Mouse (Mus musculus): ENCODE data around the gene Dnm3. TPM values are rescaled to one million over a fixed set of nuclear protein-coding genes. Genes with fewer than 3 reads are reported as not detected.

The Dnm3 gene
- polyA plus RNA-seq, 1 experiment from 2014 or later = 94.2 TPM

DNA sequence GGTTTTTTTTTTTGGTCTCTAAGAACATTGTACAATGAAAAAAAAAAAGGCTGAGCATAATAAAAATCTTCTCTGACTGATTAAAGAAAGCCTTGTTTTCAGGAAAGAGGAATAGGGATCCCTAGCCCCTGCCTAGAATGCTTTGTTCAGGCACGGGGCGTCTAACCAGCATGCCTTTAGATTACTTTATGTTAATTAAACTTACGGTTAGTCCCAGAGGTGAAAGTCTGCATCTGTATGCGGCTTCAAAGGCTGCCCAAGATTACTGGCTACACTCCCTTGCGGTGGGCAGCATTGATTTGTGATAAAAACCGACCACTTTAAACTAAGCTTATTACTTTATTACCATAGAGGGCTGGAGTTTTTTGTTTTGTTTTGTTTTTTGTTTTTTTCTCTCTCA lies 424.2 kb downstream of the Dnm3 start:
- 10% methylated on average over 6 of the region's 6 CpGs for WGBS
- Histone ChIP-seq H3K27ac (ENCODE audit: low read depth, low read length) (no peak overlapping the region; the same call in 1 of the 2 replicates), H3K4me1 (ENCODE audit: control insufficient read depth, insufficient read depth, low read length) (peaks cover 3% of the 10 kb centered on the region; the same call in 1 of the 2 replicates), H3K4me3 (ENCODE audit: low read depth, low read length) (no peak overlapping the region), H3K4me2 (ENCODE audit: low read depth, low read length) (no peak overlapping the region; the same call in 1 of the 2 replicates), H3K27me3 (ENCODE audit: control insufficient read depth, insufficient read depth, low read length) (no peaks in the 10 kb centered on the region), H3K36me3 (ENCODE audit: control insufficient read depth, insufficient read depth, low read length) (no peaks in the 10 kb centered on the region), H3K9me3 (ENCODE audit: control insufficient read depth, low read length) (no peaks in the 10 kb centered on the region), H3K9ac (replicated peaks; ENCODE audit: low read depth, low read length) (no peak overlapping the region)
- ATAC-seq (ENCODE audit: low read depth) = peak; percentile 74

DNA sequence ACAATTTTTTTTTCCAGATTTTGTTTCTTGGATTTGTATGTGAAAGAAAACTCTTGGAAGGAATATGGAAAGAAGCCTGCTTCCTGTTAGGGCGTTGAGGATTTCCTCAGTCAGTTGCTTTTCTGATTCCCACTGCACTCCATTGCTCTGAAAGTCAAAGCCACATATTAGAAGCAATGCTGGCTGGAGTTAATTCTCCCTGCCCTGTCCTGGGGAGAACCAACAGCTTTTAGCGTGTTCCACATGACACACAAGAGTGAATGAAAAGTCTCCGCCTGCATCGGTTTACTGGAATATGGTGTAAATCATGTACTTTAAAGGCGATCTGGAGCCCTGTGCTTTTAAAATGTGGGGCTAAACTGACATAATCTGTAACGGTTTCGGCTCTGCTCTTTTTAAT lies 424.6 kb downstream of the Dnm3 start:
- no peak overlapping the region for H3K9ac ChIP-seq (replicated peaks; ENCODE audit: low read depth, low read length)

DNA sequence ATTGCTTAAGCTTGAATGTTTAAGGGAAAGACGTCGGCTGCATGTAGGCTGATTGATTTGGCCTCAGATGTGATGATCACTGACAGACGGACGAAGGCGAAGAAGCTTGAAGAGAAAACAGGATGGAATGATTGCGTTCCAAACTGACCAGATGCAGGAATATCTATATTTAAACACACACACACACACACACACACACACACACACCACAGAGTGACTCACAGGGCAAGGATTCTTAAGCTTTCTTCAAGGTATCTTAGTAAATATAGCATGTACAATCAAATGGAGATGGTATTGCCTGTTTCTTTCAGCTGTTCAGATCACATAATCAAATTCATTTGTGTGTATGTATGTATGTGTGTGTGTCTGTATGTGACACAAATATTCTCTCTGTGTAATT lies 425.1 kb downstream of the Dnm3 start:
- H3K36me3 ChIP-seq (ENCODE audit: control insufficient read depth, insufficient read depth, low read length) = no peaks in the 10 kb centered on the region
- H3K4me2 ChIP-seq (ENCODE audit: low read depth, low read length) = no peak overlapping the region
- no peaks in the 10 kb centered on the region for H3K9me3 ChIP-seq (ENCODE audit: control insufficient read depth, low read length)
- WGBS = 66% methylated on average over 6 of the region's 6 CpGs
- H3K9ac ChIP-seq (replicated peaks; ENCODE audit: low read depth, low read length) = no peak overlapping the region
- no peak overlapping the region for H3K4me3 ChIP-seq (ENCODE audit: low read depth, low read length)
- H3K4me1 ChIP-seq (ENCODE audit: control insufficient read depth, insufficient read depth, low read length) = peaks cover 3% of the 10 kb centered on the region; the same call in 1 of the 2 replicates
- H3K27me3 ChIP-seq (ENCODE audit: control insufficient read depth, insufficient read depth, low read length) = no peaks in the 10 kb centered on the region
- no peak for ATAC-seq (ENCODE audit: low read depth)
- no peak overlapping the region; the same call in 1 of the 2 replicates for H3K27ac ChIP-seq (ENCODE audit: low read depth, low read length)

More for the DNA sequence above, 424.6 kb downstream of the Dnm3 start:
- Histone ChIP-seq H3K4me3 (ENCODE audit: low read depth, low read length) (no peak overlapping the region), H3K27me3 (ENCODE audit: control insufficient read depth, insufficient read depth, low read length) (no peaks in the 10 kb centered on the region), H3K4me2 (ENCODE audit: low read depth, low read length) (no peak overlapping the region), H3K36me3 (ENCODE audit: control insufficient read depth, insufficient read depth, low read length) (no peaks in the 10 kb centered on the region), H3K9me3 (ENCODE audit: control insufficient read depth, low read length) (no peaks in the 10 kb centered on the region), H3K4me1 (ENCODE audit: control insufficient read depth, insufficient read depth, low read length) (peaks cover 3% of the 10 kb centered on the region; the same call in 1 of the 2 replicates), H3K27ac (ENCODE audit: low read depth, low read length) (peak overlapping the region; percentile 45; the same call in 1 of the 2 replicates)
- ATAC-seq (ENCODE audit: low read depth) = peak; percentile 38; the same call in 1 of the 2 replicates
- WGBS = 15% methylated on average over 7 of the region's 7 CpGs

DNA sequence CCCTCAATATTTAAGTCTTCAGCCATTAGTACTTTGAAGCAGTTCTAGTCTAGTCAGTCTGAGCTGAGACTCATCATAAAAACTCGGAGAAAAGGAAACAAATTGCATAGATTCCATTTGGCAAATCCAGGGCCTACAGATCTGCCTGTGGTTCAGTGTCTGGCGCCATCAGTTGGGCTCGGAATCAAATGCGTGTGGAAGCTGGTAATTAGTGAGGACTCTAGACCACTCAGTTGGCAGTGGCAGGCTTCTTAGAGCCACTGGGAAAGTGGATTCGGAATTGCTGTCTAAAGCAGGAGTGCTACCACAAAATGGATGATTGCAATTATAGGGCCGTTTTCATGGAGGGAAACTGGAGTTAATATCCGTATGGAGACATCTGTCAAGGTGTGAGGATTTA lies 425.7 kb downstream of the Dnm3 start:
- no peak overlapping the region for H3K27ac ChIP-seq (ENCODE audit: low read depth, low read length)
- H3K9me3 ChIP-seq (ENCODE audit: control insufficient read depth, low read length) = no peaks in the 10 kb centered on the region
- no peak overlapping the region for H3K4me3 ChIP-seq (ENCODE audit: low read depth, low read length)
- H3K36me3 ChIP-seq (ENCODE audit: control insufficient read depth, insufficient read depth, low read length) = no peaks in the 10 kb centered on the region
- 65% methylated on average over 7 of the region's 7 CpGs for WGBS
- H3K27me3 ChIP-seq (ENCODE audit: control insufficient read depth, insufficient read depth, low read length) = no peaks in the 10 kb centered on the region
- H3K4me2 ChIP-seq (ENCODE audit: low read depth, low read length) = no peak overlapping the region
- peak; percentile 38; the same call in 1 of the 2 replicates for ATAC-seq (ENCODE audit: low read depth)
- H3K9ac ChIP-seq (replicated peaks; ENCODE audit: low read depth, low read length) = no peak overlapping the region
- peaks cover 3% of the 10 kb centered on the region; the same call in 1 of the 2 replicates for H3K4me1 ChIP-seq (ENCODE audit: control insufficient read depth, insufficient read depth, low read length)

DNA sequence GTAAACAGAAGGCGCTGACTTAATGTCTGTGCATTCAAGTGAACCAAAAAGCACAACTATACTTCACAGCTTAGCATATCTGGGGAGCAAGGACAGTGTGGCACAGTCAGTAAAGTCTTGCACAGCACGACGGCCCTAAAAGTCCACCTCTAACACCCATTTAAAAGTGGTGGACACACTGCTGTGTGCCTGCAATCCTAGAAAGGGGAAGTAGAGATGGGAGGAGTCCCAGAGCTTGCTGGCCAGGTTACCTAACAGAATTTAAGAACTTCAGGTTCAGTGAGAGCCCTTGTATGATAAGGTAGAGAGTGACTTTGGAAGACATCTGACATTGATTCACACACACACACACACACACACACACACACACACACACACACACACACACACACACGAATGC lies 426.1 kb downstream of the Dnm3 start:
- ATAC-seq (ENCODE audit: low read depth) = no peak
- Histone ChIP-seq H3K27me3 (ENCODE audit: control insufficient read depth, insufficient read depth, low read length) (no peaks in the 10 kb centered on the region), H3K4me3 (ENCODE audit: low read depth, low read length) (no peak overlapping the region), H3K4me2 (ENCODE audit: low read depth, low read length) (no peak overlapping the region), H3K36me3 (ENCODE audit: control insufficient read depth, insufficient read depth, low read length) (no peaks in the 10 kb centered on the region), H3K9me3 (ENCODE audit: control insufficient read depth, low read length) (no peaks in the 10 kb centered on the region), H3K9ac (replicated peaks; ENCODE audit: low read depth, low read length) (no peak overlapping the region), H3K27ac (ENCODE audit: low read depth, low read length) (no peak overlapping the region), H3K4me1 (ENCODE audit: control insufficient read depth, insufficient read depth, low read length) (peaks cover 3% of the 10 kb centered on the region; the same call in 1 of the 2 replicates)
- 91% methylated on average over 4 of the region's 4 CpGs for WGBS

DNA sequence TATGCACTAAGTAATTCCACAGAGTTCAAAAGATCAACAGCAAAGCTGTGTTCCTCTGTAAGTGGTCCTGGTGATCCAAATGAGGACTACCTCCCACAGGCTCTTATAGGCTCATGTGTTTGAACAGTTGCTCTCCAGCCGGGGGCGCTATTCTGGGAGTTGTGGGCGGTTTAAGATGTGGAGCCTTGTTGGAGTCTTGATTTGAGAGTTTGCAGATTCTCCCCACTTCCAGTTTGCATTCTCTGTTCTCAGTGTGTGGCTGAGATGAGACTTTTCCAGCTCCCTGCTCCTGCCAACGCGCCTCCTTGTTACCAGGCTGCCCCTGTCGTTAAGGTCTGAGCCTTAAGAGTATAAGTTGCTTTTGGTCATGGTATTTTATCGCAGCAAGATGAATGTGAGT lies 430.2 kb downstream of the Dnm3 start:
- H3K4me3 ChIP-seq (ENCODE audit: low read depth, low read length) = no peak overlapping the region
- no peak for ATAC-seq (ENCODE audit: low read depth)
- H3K27ac ChIP-seq (ENCODE audit: low read depth, low read length) = no peak overlapping the region
- H3K4me2 ChIP-seq (ENCODE audit: low read depth, low read length) = no peak overlapping the region
- no peaks in the 10 kb centered on the region for H3K36me3 ChIP-seq (ENCODE audit: control insufficient read depth, insufficient read depth, low read length)
- H3K9ac ChIP-seq (replicated peaks; ENCODE audit: low read depth, low read length) = no peak overlapping the region
- H3K9me3 ChIP-seq (ENCODE audit: control insufficient read depth, low read length) = no peaks in the 10 kb centered on the region
- no peaks in the 10 kb centered on the region for H3K27me3 ChIP-seq (ENCODE audit: control insufficient read depth, insufficient read depth, low read length)
- H3K4me1 ChIP-seq (ENCODE audit: control insufficient read depth, insufficient read depth, low read length) = no peaks in the 10 kb centered on the region
- 87% methylated on average over 7 of the region's 7 CpGs for WGBS

DNA sequence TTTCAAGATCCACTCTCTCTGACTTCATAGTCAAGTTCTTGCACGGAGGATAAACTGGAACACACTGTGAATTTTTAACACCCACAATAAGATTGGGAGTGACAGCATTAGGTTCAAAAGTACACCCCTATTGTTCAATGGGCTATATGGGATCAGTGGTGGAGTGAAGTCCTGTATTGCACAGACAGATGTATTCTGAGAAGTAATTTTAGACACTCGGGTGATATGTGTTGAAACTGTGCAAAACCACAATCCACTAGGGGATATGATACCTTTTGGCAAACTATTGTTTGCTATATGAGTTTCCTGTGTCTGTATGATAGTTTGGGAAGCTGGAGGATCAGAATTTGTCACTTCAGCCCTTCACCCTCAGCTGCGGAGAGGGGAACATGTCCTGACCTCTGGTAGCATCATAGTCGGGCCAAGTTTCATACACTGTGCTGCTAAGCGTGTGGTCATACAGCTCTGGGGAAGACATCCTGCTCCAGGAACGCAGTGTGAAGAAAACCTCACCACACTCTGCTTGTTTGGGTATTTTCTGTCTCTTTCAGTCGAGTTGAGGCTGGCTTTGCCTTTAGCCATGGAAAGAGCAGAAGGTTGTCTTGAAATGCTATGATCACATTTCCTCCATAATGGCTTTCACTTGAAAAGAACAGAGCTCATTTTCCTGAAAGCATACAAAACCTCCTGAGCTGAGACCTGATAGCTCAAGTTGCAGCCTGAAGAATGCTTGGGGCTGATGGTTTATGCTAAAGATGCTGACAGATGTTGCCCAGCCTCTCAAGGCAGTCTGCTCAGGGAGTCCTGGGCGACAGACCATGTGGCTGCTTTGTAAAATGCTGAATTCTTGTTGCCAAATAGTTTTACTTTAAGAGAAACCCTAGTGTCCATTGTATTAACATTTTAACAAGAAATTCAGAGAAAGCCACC lies 433.8 kb downstream of the Dnm3 start:
- no peaks in the 10 kb centered on the region for H3K27me3 ChIP-seq (ENCODE audit: control insufficient read depth, insufficient read depth, low read length)
- H3K9me3 ChIP-seq (ENCODE audit: control insufficient read depth, low read length) = no peaks in the 10 kb centered on the region
- H3K4me3 ChIP-seq (ENCODE audit: low read depth, low read length) = no peak overlapping the region
- H3K36me3 ChIP-seq (ENCODE audit: control insufficient read depth, insufficient read depth, low read length) = no peaks in the 10 kb centered on the region
- H3K4me2 ChIP-seq (ENCODE audit: low read depth, low read length) = no peak overlapping the region
- H3K9ac ChIP-seq (replicated peaks; ENCODE audit: low read depth, low read length) = no peak overlapping the region
- ATAC-seq (ENCODE audit: low read depth) = no peak
- WGBS = 85% methylated on average over 8 of the region's 8 CpGs
- H3K4me1 ChIP-seq (ENCODE audit: control insufficient read depth, insufficient read depth, low read length) = no peaks in the 10 kb centered on the region
- no peak overlapping the region for H3K27ac ChIP-seq (ENCODE audit: low read depth, low read length)

DNA sequence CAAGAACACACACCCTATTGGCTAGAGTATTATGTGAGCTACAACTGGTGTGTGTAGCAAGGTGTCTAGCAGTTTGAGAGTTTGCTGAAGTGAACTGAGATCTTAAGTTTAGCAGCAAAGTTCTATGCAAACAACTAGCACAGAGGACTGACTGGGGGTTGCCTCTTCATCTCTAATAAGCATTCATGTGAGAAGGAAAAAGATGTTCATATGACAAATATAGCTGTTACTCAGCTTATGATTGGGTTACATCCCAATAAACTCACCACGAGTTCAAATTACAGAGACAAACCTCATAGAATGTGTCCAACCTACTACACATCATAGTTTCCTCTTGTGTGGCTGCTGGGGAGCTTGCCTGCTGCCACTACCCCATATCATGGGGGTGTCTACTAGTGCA lies 434.6 kb downstream of the Dnm3 start:
- H3K27me3 ChIP-seq (ENCODE audit: control insufficient read depth, insufficient read depth, low read length) = no peaks in the 10 kb centered on the region
- ATAC-seq (ENCODE audit: low read depth) = no peak
- no peak overlapping the region for H3K27ac ChIP-seq (ENCODE audit: low read depth, low read length)
- H3K9ac ChIP-seq (replicated peaks; ENCODE audit: low read depth, low read length) = no peak overlapping the region
- no peak overlapping the region for H3K4me3 ChIP-seq (ENCODE audit: low read depth, low read length)
- H3K36me3 ChIP-seq (ENCODE audit: control insufficient read depth, insufficient read depth, low read length) = no peaks in the 10 kb centered on the region
- no peaks in the 10 kb centered on the region for H3K4me1 ChIP-seq (ENCODE audit: control insufficient read depth, insufficient read depth, low read length)
- H3K9me3 ChIP-seq (ENCODE audit: control insufficient read depth, low read length) = no peaks in the 10 kb centered on the region
- no peak overlapping the region for H3K4me2 ChIP-seq (ENCODE audit: low read depth, low read length)
- 87% methylated on average over 1 of the region's 1 CpGs for WGBS

DNA sequence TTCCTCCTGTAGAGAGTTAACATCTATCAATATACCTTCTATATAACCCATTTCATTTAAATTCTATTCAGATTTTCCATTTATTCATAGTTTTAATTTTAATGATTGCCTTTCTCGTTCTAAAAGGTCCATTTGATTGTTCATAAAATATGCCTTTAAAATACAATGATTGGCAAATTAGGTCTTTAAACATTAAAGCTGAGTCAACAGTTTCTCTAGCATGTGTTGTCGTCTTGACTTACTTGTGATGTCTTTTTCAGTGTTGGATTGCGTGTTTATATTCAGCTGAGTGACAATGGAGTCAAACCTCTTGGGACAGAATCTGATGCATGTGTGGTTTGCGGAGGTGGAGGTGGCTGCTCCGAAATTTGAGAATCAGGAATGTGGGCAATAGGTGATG lies 435.4 kb downstream of the Dnm3 start:
- ATAC-seq (ENCODE audit: low read depth) = no peak
- H3K4me2 ChIP-seq (ENCODE audit: low read depth, low read length) = no peak overlapping the region
- H3K4me3 ChIP-seq (ENCODE audit: low read depth, low read length) = no peak overlapping the region
- no peaks in the 10 kb centered on the region for H3K9me3 ChIP-seq (ENCODE audit: control insufficient read depth, low read length)
- H3K27ac ChIP-seq (ENCODE audit: low read depth, low read length) = no peak overlapping the region
- no peaks in the 10 kb centered on the region for H3K36me3 ChIP-seq (ENCODE audit: control insufficient read depth, insufficient read depth, low read length)
- no peaks in the 10 kb centered on the region for H3K27me3 ChIP-seq (ENCODE audit: control insufficient read depth, insufficient read depth, low read length)
- H3K4me1 ChIP-seq (ENCODE audit: control insufficient read depth, insufficient read depth, low read length) = 0 out of 2 replicates have a peak, but pooled peaks cover 2% of the 10 kb centered on the region
- WGBS = 85% methylated on average over 5 of the region's 5 CpGs
- H3K9ac ChIP-seq (replicated peaks; ENCODE audit: low read depth, low read length) = no peak overlapping the region
